Comparison of ENCODE assay signal across 8 mouse cellular contexts in the genomic region with DNA sequence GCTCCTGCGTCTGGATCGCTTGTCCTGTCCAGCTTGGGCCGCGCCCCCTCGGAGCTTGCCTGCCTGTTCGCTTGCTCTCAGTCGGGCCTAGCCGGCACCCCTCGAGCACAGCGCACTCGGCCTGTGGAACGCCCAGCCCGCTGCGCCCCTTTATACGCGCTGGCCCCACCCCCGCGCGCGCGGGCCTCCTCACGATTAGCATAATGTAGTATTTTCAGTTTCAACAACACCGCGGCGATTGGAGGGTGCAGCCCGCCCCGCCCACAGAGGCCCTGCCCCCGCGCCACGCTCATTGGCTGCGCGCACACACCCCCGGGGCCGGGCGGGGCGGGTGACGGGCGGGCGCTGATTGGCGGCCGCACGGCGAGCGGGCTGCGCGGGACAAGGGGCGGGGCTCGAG. TPM values are rescaled to one million over a fixed set of nuclear protein-coding genes. Genes with fewer than 3 reads are reported as not detected.
DNase-seq lines count a peak whose midpoint lies in the region; ATAC-seq and TF ChIP-seq lines count a peak whose summit lies in the region.

Gene Cdkn1c (minus strand): TSS at position 177 of the 400 bp plus-strand sequence.

- H3K27me3 ChIP-seq in embryonic facial prominence, embryonic 12.5 days = 0 out of 2 replicates have a peak, but pooled peaks cover 4% of the 10 kb centered on the region
- no peaks in the 10 kb centered on the region for H3K27me3 ChIP-seq in intestine, postnatal 0 days (replicated peaks; ENCODE audit: control insufficient read depth, insufficient read depth, low read length)

- H3K9ac ChIP-seq in embryonic facial prominence, embryonic 12.5 days = peak within 1 kb of the TSS; percentile 82
- peak within 1 kb of the TSS; percentile 66 for H3K9ac ChIP-seq in intestine, postnatal 0 days (ENCODE audit: low read depth, low read length)

- peak within 1 kb of the TSS; percentile 64 for H3K4me3 ChIP-seq in embryonic facial prominence, embryonic 12.5 days
- peak within 1 kb of the TSS; percentile 63 for H3K4me3 ChIP-seq in intestine, postnatal 0 days (ENCODE audit: low read depth, low read length)

- intact Hi-C loops in left cerebral cortex, postnatal 36 days (cut with DNase I) = loop anchor here (5.0 to 10.0 kb wide), 3 partner anchors 94 to 456 kb away; partner anchors contain the start of gene Tspan32

- peak within 1 kb of the TSS; percentile 88 for H3K27ac ChIP-seq in embryonic facial prominence, embryonic 12.5 days
- peak within 1 kb of the TSS; percentile 52 for H3K27ac ChIP-seq in intestine, postnatal 0 days (ENCODE audit: low read depth, low read length)

- TF ChIP-seq CTCF in intestine, postnatal 0 days (IDR thresholded peaks at IDR 0.05; ENCODE audit: low read depth) = no peak

- H3K9me3 ChIP-seq in embryonic facial prominence, embryonic 12.5 days = peaks cover 26% of the 10 kb centered on the region
- H3K9me3 ChIP-seq in intestine, postnatal 0 days (ENCODE audit: control insufficient read depth) = peaks cover 13% of the 10 kb centered on the region; the same call in 1 of the 2 replicates

- peaks cover 20% of the 10 kb centered on the region for H3K4me1 ChIP-seq in embryonic facial prominence, embryonic 12.5 days
- peaks cover 3% of the 10 kb centered on the region; the same call in 1 of the 2 replicates for H3K4me1 ChIP-seq in intestine, postnatal 0 days (replicated peaks; ENCODE audit: control insufficient read depth, insufficient read depth, low read length)

- 37% methylated on average over 48 of the region's 48 CpGs for WGBS in embryonic facial prominence, embryonic 12.5 days
- 32% methylated on average over 41 of the region's 48 CpGs for WGBS in intestine, postnatal 0 days

- DNase-seq in adrenal gland, adult (ENCODE audit: inconsistent age in 2 of 2, low spot score in 1 of 2) = peak; percentile 92 to 95
- peak; percentile 74 to 78 for DNase-seq in left cerebral cortex, postnatal 36 days (ENCODE audit: low spot score in 2 of 2)
- DNase-seq in mesoderm, embryonic 11.5 days (ENCODE audit: low read depth, low spot score) = peak; percentile 93
- DNase-seq in right cerebral cortex, postnatal 14 days = peak; percentile 86
- DNase-seq in urinary bladder, postnatal 14 days (ENCODE audit: low spot score) = peak; percentile 91

- ATAC-seq in embryonic facial prominence, embryonic 12.5 days (ENCODE audit: insufficient number of reproducible peaks, insufficient read depth, low FRiP score, low TSS enrichment) = peak; percentile 83
- ATAC-seq in granulocyte monocyte progenitor cell, adult 5-6 weeks (replicated peaks; ENCODE audit: poor library complexity, severe bottlenecking) = peak; percentile 84
- peak; percentile 87 for ATAC-seq in intestine, postnatal 0 days

- peak within 1 kb of the TSS; percentile 56 for H3K4me2 ChIP-seq in embryonic facial prominence, embryonic 12.5 days (replicated peaks)
- peak within 1 kb of the TSS; percentile 71 for H3K4me2 ChIP-seq in intestine, postnatal 0 days (replicated peaks; ENCODE audit: low read depth)

- 0 out of 2 replicates have a peak, but pooled peaks cover 3% of the 10 kb centered on the region for H3K36me3 ChIP-seq in embryonic facial prominence, embryonic 12.5 days
- no peaks in the 10 kb centered on the region for H3K36me3 ChIP-seq in intestine, postnatal 0 days (ENCODE audit: control insufficient read depth, insufficient read depth)

RNA-seq across cellular contexts. Expression of gene Cdkn1c, which starts in this region (rescaled TPM):
- 1,667 and 1,675 TPM in 2 replicates for polyA plus RNA-seq in embryonic facial prominence, embryonic 12.5 days (2016; fragmentation: Nextera tagmentation; extraction: Ambion mirVana)
- not detected in 2 replicates for total RNA-seq in granulocyte monocyte progenitor cell, adult 5-6 weeks (2014; fragmentation: Nextera tagmentation)
- 0.41 TPM in 1 of 2 replicates, not detected in the other for total RNA-seq in granulocyte monocyte progenitor cell, adult 5-6 weeks (2017)
- polyA plus RNA-seq in intestine, postnatal 0 days (2015; fragmentation: Nextera tagmentation; extraction: Ambion mirVana) = 542 and 615 TPM in 2 replicates
- 10 to 100 TPM; 11.9 to 14.2 TPM for total RNA-seq in left cerebral cortex, postnatal 36 days (2021)

Comparison
In these comparisons a context has a peak if more than half of its experiments do, and no peak if none do; other contexts are left out.
1. Peak in every context shown above with its lines: DNase-seq, ATAC-seq, H3K4me3 ChIP-seq and H3K27ac ChIP-seq.
2. RNA of gene Cdkn1c (total RNA-seq): 11.9 to 14.2 TPM in left cerebral cortex, postnatal 36 days; 0.41 TPM in granulocyte monocyte progenitor cell, adult 5-6 weeks; every median in the first group is over 4 times any median in the second.
3. Peak in ATAC-seq in granulocyte monocyte progenitor cell, adult 5-6 weeks; RNA of the gene not detected or under 1 TPM.